In genomic region chrX:13071776-13072460, GRCm38 (mm10) we compare ENCODE assay signal across 8 mouse cellular contexts. TPM values are rescaled to one million over a fixed set of nuclear protein-coding genes. Genes with fewer than 3 reads are reported as not detected.
DNase-seq lines count a peak whose midpoint lies in the region; ATAC-seq and TF ChIP-seq lines count a peak whose summit lies in the region.

No protein-coding gene starts in this region.

- no peaks in the 10 kb centered on the region for H3K9me3 ChIP-seq in forebrain, embryonic 12.5 days
- H3K9me3 ChIP-seq in heart, postnatal 0 days (replicated peaks; ENCODE audit: control insufficient read depth, low read length): no peaks in the 10 kb centered on the region
- H3K9me3 ChIP-seq in liver, embryonic 16.5 days (replicated peaks; ENCODE audit: control insufficient read depth, low read length): no peaks in the 10 kb centered on the region
- H3K9me3 ChIP-seq in neural tube, embryonic 12.5 days: no peaks in the 10 kb centered on the region

- H3K27ac ChIP-seq in brown adipose tissue, adult 24 weeks (replicated peaks; ENCODE audit: low read depth, low read length): peak overlapping the region; percentile 92
- H3K27ac ChIP-seq in forebrain, embryonic 12.5 days: peak overlapping the region; percentile 94
- H3K27ac ChIP-seq in heart, postnatal 0 days (ENCODE audit: low read depth): peak overlapping the region; percentile 96
- H3K27ac ChIP-seq in liver, embryonic 16.5 days (ENCODE audit: low read length): peak overlapping the region; percentile 94
- H3K27ac ChIP-seq in neural tube, embryonic 12.5 days: peak overlapping the region; percentile 87
- peak overlapping the region; percentile 85 for H3K27ac ChIP-seq in testis, adult 2 months (ENCODE audit: control insufficient read depth, insufficient read depth, low read depth, low read length)

- no peaks in the 10 kb centered on the region; the same call in 1 of the 2 replicates for H3K4me1 ChIP-seq in brown adipose tissue, adult 24 weeks (ENCODE audit: control insufficient read depth, insufficient read depth, insufficient read length, low read length)
- H3K4me1 ChIP-seq in forebrain, embryonic 12.5 days: no peaks in the 10 kb centered on the region
- H3K4me1 ChIP-seq in heart, postnatal 0 days (ENCODE audit: control insufficient read depth, insufficient read depth): no peaks in the 10 kb centered on the region
- no peaks in the 10 kb centered on the region for H3K4me1 ChIP-seq in liver, embryonic 16.5 days (ENCODE audit: control insufficient read depth, low read depth, low read length)
- H3K4me1 ChIP-seq in neural tube, embryonic 12.5 days: no peaks in the 10 kb centered on the region
- no peaks in the 10 kb centered on the region for H3K4me1 ChIP-seq in testis, adult 2 months (ENCODE audit: control insufficient read depth, insufficient read depth, low read length)

- no peak for TF ChIP-seq EP300 in heart, postnatal 0 days (IDR thresholded peaks at IDR 0.05; ENCODE audit: low read depth)

- no peak for TF ChIP-seq POLR2A in testis, adult 2 months (IDR thresholded peaks at IDR 0.05; ENCODE audit: control insufficient read depth, low read depth, low read length)

- peak overlapping the region; percentile 52 for H3K4me2 ChIP-seq in forebrain, embryonic 12.5 days
- H3K4me2 ChIP-seq in heart, postnatal 0 days (ENCODE audit: low read depth, low read length): peak overlapping the region; percentile 61
- H3K4me2 ChIP-seq in liver, embryonic 16.5 days (ENCODE audit: low read depth, low read length): peak overlapping the region; percentile 77
- H3K4me2 ChIP-seq in neural tube, embryonic 12.5 days (replicated peaks): peak overlapping the region; percentile 58

- H3K4me3 ChIP-seq in brown adipose tissue, adult 24 weeks (ENCODE audit: insufficient read depth, low read depth, low read length): peak overlapping the region; percentile 99
- H3K4me3 ChIP-seq in forebrain, embryonic 12.5 days (replicated peaks): peak overlapping the region; percentile 72
- peak overlapping the region; percentile 90 for H3K4me3 ChIP-seq in heart, postnatal 0 days (ENCODE audit: low read depth, low read length)
- H3K4me3 ChIP-seq in liver, embryonic 16.5 days (ENCODE audit: low read depth, low read length): peak overlapping the region; percentile 79
- H3K4me3 ChIP-seq in neural tube, embryonic 12.5 days: peak overlapping the region; percentile 76
- peak overlapping the region; percentile 83 for H3K4me3 ChIP-seq in testis, adult 2 months (ENCODE audit: control insufficient read depth, low read depth, low read length)

- peak; percentile 70 for DNase-seq in heart, postnatal 0 days (ENCODE audit: low spot score)
- peak; percentile 69 to 81 for DNase-seq in kidney, postnatal 4 days

- 26% methylated on average over 63 of the region's 67 CpGs for WGBS in forebrain, embryonic 12.5 days
- WGBS in heart, postnatal 0 days: 19% methylated on average over 27 of the region's 67 CpGs
- WGBS in liver, embryonic 16.5 days (ENCODE audit: insufficient replicate concordance): 24% methylated on average over 59 of the region's 67 CpGs
- 17% methylated on average over 66 of the region's 67 CpGs for WGBS in neural tube, embryonic 12.5 days

- H3K9ac ChIP-seq in forebrain, embryonic 12.5 days: peak overlapping the region; percentile 92
- H3K9ac ChIP-seq in heart, postnatal 0 days (replicated peaks; ENCODE audit: low read depth, low read length): peak overlapping the region; percentile 94
- peak overlapping the region; percentile 88 for H3K9ac ChIP-seq in liver, embryonic 16.5 days (ENCODE audit: low read depth, low read length)
- peak overlapping the region; percentile 84 for H3K9ac ChIP-seq in neural tube, embryonic 12.5 days

- peaks cover 10% of the 10 kb centered on the region; the same call in 1 of the 2 replicates for H3K27me3 ChIP-seq in forebrain, embryonic 12.5 days
- 0 out of 2 replicates have a peak, but pooled peaks cover 6% of the 10 kb centered on the region for H3K27me3 ChIP-seq in heart, postnatal 0 days (ENCODE audit: control insufficient read depth, insufficient read depth, low read length)
- no peaks in the 10 kb centered on the region for H3K27me3 ChIP-seq in liver, embryonic 16.5 days (ENCODE audit: control insufficient read depth, insufficient read depth, low read depth, low read length)
- H3K27me3 ChIP-seq in neural tube, embryonic 12.5 days (replicated peaks): no peaks in the 10 kb centered on the region
- no peaks in the 10 kb centered on the region for H3K27me3 ChIP-seq in testis, adult 2 months (ENCODE audit: control insufficient read depth, insufficient read depth, low read length)

- no peak for TF ChIP-seq CTCF in heart, postnatal 0 days (IDR thresholded peaks at IDR 0.05; ENCODE audit: low read depth)
- TF ChIP-seq CTCF in testis, adult 2 months (IDR thresholded peaks at IDR 0.05; ENCODE audit: control insufficient read depth, insufficient read depth, insufficient replicate concordance, low read depth, low read length): no peak

- H3K36me3 ChIP-seq in forebrain, embryonic 12.5 days (replicated peaks): no peaks in the 10 kb centered on the region
- no peaks in the 10 kb centered on the region for H3K36me3 ChIP-seq in heart, postnatal 0 days (replicated peaks; ENCODE audit: control insufficient read depth, insufficient read depth, low read length)
- H3K36me3 ChIP-seq in liver, embryonic 16.5 days (ENCODE audit: control insufficient read depth, insufficient read depth): no peaks in the 10 kb centered on the region
- H3K36me3 ChIP-seq in neural tube, embryonic 12.5 days: no peaks in the 10 kb centered on the region
- no peaks in the 10 kb centered on the region for H3K36me3 ChIP-seq in testis, adult 2 months (ENCODE audit: control insufficient read depth, insufficient read depth, low read length)

- peak; percentile 57 for ATAC-seq in CD4-positive, CD25-positive, alpha-beta regulatory T cell, adult 4 months
- peak; percentile 31 for ATAC-seq in forebrain, embryonic 12.5 days (ENCODE audit: low FRiP score)
- ATAC-seq in heart, postnatal 0 days (ENCODE audit: insufficient read depth, low read depth): peak; percentile 42
- peak; percentile 50 for ATAC-seq in liver, embryonic 16.5 days (ENCODE audit: low read depth)
- ATAC-seq in neural tube, embryonic 12.5 days (ENCODE audit: low FRiP score, low read depth): peak; percentile 27

RNA-seq across cellular contexts. Expression of gene Usp9x, which starts 0.6 kb away (rescaled TPM):
- polyA plus RNA-seq in CD4-positive, CD25-positive, alpha-beta regulatory T cell, adult 4 months (2017; shearing (Covaris generic)): 10 to 100 TPM; 28.8 to 40.2 TPM
- polyA plus RNA-seq in brown adipose tissue, adult 24 weeks (2012; ENCODE audit: insufficient read depth, insufficient read length, missing spikeins): 40.4 and 46.2 TPM in 2 replicates
- 78.5 and 83.2 TPM in 2 replicates for polyA plus RNA-seq in forebrain, embryonic 12.5 days (2016; fragmentation: Nextera tagmentation; extraction: Ambion mirVana)
- 128 and 165 TPM in 2 replicates for total RNA-seq in heart, postnatal 0 days (2014; rRNA removed; ENCODE audit: low replicate concordance)
- 13.2 and 17.1 TPM in 2 replicates for polyA plus RNA-seq in heart, postnatal 0 days (2015; fragmentation: Nextera tagmentation; extraction: Ambion mirVana)
- polyA plus RNA-seq in liver, embryonic 16.5 days (2015; fragmentation: Nextera tagmentation; extraction: Ambion mirVana): 11.9 and 13.6 TPM in 2 replicates
- 49.5 and 52.7 TPM in 2 replicates for polyA plus RNA-seq in neural tube, embryonic 12.5 days (2016; fragmentation: Nextera tagmentation; extraction: Ambion mirVana)
- 13.0 and 14.3 TPM in 2 replicates for polyA plus RNA-seq in testis, adult 2 months (2012; rRNA removed)

Comparison
In these comparisons a context has a peak if more than half of its experiments do, and no peak if none do; other contexts are left out.
1. Peak in every context shown above with its lines: DNase-seq, ATAC-seq, H3K4me3 ChIP-seq and H3K27ac ChIP-seq.